Mouse (Mus musculus) heart, adult 9 months (tissue): Measurements from ENCODE around the gene Cpb2.
A peak's percentile ranks its signal among the peaks of the same experiment; 100 is the strongest.

ENCODE experiments used
- DNase-seq, 2 experiments: peaks; one replicate each; pipeline ENCODE4 v3.0.0; 2022; ENCODE audit warnings: low spot score in 2 of 2

Cpb2 gene

GRCm38 (mm10) chr14:75246024-75247000, 4.2 kb downstream of the Cpb2 start:
- DNase-seq: no peak

DNA sequence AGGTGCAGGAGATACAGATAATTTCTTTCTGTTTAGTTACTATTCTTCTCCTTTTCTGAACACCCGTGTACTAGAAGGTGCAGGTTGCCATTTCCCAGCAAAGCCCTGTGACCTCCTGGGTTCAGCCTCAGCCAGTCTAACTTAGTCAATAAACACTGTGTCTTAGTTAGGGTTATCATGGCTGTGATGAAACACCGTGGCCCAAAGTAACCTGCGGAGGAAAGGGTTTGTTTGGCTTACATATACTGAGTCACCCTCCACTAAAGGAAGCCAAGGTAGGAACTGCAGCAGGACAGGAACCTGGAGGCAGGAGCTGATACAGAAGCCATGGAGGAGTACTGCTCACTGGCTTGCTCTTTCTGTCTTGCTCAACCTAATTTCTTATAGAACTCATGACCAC, 8.3 kb downstream of the Cpb2 start:
- no peak for DNase-seq

DNA sequence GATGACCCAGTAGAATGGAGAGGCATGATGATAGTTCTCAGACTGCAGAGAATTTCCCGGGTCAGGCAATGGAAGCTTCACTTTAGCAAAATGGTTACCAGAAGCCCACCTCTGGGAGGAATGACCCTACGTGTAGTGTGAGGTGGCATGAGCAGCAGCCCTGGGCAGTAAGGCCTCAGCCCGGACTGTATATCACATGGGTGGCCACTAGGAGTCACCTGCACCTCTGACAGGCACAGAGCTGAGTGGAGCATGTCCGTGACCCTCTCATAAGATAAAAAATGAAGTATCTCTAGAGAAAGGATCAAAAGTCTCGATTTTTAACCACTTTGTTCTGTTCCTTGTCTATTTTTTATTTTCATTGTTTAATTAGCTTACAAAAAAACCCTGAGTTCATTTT, 14.4 kb downstream of the Cpb2 start:
- DNase-seq: no peak

GRCm38 (mm10) chr14:75269531-75269930, 27.4 kb downstream of the Cpb2 start:
- no peak for DNase-seq

DNA sequence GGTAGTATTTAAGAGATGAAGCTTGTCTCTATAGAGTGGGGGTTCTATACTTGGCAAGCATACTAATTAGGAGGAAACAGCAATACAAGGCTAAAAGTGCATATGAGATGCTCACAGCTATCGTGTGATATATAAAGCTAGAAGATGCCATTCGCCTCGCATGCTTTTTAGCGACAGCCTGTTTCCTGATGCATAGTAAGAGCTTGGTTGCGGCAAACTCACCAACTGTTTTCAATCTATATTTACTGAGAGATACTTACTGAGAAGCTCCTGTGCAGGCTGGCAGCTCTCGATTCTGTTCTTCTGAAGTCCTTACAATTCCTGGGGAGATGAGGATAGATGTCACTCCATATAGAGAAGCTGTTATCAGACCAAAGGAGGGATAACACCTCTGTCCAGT, 37.6 kb downstream of the Cpb2 start:
- DNase-seq: no peak

- DNase-seq: no peak
Observed at GRCm38 (mm10) chr14:75280406-75280805, 38.3 kb downstream of the Cpb2 start.

DNA sequence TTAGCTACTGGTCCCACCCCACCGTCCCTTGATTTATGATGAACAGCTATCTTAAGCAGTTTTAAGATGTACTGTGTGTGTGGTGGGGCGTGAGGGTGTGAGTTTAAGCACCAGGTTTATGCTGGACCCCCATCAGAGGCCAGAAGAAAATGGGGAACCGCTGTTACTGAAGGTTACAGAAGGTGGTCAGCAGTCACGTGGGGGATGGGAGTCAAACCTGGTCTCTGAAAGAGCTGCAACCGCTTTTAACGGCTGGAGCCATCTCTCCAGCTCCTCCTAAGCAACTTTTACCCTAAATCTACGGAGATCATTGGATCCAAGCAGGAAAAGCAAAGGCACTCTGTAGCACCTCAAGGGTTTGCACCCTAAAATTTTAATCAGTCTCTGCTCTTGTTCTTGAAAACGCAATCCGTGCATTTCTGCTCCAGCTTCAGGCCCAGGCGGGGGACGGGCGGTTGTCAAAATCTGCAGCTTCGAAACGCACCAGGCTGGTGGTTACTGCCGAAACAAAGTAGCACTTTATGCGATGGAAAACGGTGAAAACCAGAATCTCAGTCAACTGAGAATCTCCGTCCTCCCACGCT, 41.6 kb downstream of the Cpb2 start:
- DNase-seq: peak in 1 of 2 experiments; percentile 14

DNA sequence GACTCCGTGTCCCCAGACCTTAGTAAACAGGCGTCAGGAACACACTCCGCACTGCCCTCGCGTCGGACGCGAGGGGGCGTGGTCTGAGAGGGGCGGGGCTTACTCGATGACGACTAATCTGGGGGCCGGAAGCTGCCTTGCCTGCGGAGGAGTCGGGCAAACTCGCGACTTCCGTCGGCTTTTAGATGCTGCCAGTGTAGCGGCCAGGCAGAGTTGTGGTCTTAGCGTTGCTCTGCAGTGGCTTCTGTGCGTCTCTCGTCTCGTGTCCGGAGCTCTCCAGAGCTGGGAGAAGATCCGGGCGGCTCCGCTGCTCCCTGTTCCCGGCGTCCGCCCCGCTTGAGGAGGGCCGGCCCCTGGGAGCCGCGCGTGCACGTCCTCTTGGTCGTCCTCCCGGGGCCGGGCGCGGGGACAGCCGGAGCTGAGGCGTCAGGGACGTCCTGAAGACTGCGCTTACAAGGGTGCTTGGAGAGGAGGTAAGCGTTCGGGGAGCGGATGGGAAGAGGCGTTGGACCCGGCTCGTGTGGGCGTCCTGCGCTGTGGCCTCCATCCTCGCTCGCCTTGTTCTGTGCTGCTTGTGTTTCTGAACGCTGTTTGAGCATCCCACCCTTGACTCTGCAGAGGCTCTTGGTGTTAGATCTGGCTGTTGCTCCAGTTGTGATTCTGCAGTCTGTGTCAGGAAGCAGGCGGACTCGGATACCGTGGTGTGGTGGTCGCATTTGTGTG, 42.3 kb downstream of the Cpb2 start, which contains the start of gene Zc3h13:
Gene Zc3h13 (plus strand): TSS at position 181 of the 723 bp plus-strand sequence.
- peak; percentile 89 to 94 for DNase-seq

DNA sequence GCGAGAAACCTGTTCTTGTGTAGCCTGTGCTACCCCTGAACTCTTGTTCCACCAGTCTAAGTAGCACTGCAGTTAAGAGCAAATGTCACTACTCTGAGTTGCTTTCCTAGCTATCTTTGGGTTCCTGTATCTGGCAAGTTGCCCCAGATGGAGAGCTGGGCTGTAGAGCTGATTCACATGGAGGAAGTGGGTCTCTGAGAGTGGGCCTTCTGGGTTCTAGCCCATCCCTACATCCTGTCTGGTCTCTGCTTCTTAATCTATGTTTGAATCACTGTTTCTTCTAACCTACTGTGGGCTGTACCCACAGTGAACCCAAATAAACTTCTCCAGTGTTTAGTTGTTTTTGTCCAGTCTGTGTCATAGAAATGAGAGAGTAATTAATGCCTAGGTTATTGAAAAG, 59.0 kb downstream of the Cpb2 start:
- no peak for DNase-seq

- DNase-seq: no peak
Observed at GRCm38 (mm10) chr14:75303807-75304206, 61.7 kb downstream of the Cpb2 start.

DNA sequence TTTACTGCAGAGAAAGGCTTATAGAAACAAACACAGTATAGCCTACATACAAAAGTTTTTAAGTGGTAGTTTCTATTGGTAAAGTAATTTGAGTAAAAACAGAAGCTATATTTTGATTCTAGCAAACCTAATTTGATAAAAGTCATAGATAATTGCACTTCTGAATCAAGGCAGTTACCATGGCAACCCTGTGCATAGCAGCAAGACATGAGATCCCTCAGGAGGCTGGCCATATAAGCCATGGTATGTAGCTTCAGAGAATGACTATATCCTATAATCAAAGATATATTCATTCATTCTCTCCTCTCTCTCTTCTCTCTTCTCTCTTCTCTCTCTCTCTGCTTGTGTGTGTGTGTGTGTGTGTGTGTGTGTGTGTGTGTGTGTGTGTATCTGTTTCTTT, 65.8 kb downstream of the Cpb2 start:
- DNase-seq: no peak

- no peak for DNase-seq
Observed at GRCm38 (mm10) chr14:75309336-75309992, 67.4 kb downstream of the Cpb2 start.

GRCm38 (mm10) chr14:75314484-75314883, 72.4 kb downstream of the Cpb2 start:
- no peak for DNase-seq

DNA sequence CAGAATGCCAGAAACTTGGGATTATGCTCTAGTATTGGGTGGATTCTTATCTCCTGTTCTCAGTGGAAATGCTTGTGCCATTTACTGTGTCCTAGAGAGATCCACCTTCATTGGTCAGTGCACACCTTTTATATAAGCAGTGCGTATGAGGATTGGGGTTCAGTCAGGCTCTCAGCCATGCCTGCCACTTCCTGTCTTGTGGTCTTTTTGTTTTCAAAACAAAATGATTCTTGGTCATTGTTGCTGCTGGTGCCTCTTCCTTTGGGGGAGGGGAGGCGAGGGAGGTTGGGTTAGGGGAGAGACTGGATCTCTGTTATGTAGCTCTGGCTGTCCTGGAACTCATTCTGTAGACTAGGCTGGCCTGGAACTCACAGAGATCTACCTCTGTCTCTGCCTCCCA, 76.6 kb downstream of the Cpb2 start:
- DNase-seq: no peak

DNA sequence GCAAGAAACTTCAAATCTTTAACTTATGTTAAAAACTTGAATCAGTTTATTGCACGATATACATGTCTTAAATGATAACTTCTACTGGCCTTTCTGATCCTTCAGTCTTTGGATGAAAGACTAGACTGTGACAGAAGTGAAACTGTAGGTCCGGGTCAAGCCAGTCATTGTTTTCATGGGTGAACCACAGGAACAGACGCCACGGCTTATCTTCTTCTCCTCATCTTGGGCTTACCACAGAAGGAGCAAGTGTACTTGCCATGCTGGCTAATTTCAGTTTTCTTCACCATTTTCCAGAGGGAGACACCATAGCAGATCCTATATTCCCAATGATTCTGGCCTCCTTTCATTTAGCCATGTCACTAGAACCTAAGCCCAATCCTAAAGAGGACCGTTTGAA, 78.2 kb downstream of the Cpb2 start:
- DNase-seq: no peak

GRCm38 (mm10) chr14:75323354-75323753, 81.3 kb downstream of the Cpb2 start:
- no peak for DNase-seq

GRCm38 (mm10) chr14:75328062-75328461, 86.0 kb downstream of the Cpb2 start:
- DNase-seq: no peak

DNA sequence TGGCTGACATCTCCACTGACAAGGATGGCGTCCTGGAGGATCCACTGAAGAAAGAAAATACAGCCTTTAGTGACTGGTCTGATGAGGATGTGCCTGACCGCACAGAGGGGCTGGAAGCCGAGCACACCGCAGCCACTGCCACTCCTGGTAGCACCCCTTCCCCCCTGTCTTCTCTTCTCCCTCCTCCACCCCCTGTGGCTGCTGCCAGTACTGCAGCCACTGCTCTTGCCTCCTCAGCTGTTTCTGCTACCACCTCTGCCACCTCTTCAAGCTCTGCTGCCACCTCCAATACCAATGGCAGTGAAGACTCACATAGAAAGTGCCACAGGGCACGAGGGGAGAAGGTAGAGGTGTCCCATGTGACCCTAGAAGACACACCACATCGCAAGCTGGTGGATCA, 88.5 kb downstream of the Cpb2 start:
- DNase-seq: no peak
